Mouse (Mus musculus) spleen, postnatal 14 days (tissue): ENCODE results near the gene Cyp2b23.
"Not testable (repeated sequence)": the region's sequence is repeated elsewhere in the genome, so short reads cannot be mapped to it uniquely, and the experiment has no call there.

Experiments
- DNase-seq, 2 experiments: peaks; one replicate each; pipeline ENCODE4 v3.0.0; 2021 to 2022; ENCODE audit warnings: low spot score in 2 of 2

Gene Cyp2b23

DNA sequence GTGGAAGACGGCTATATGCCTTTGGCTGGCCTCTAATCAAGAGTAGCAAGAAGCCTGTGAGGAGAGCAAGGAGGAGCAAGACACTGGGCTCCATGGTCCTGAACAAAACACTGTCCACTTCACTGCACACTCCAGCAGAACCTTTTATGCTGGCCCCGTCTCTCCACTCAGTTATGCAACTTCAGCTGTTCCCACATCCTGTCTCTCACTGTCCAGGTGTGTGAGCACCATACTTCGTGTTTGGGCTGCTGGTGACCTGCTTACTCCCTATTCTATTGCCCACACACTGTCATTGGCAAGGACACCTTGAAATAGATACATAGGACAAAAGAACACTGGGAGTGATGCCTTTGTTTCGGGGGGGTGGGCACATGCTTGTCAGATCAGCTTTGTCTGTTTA, at the start of gene Cyp2b23:
Gene Cyp2b23 (minus strand): TSS at position 101 of the 400 bp plus-strand sequence.
- no peak for DNase-seq

- DNase-seq, result no peak
Measured at GRCm38 (mm10) chr7:26711061-26711460, 24.8 kb upstream of the Cyp2b23 start.

GRCm38 (mm10) chr7:26707061-26707460, 20.8 kb upstream of the Cyp2b23 start:
- no peak for DNase-seq

GRCm38 (mm10) chr7:26706191-26706590, 20.0 kb upstream of the Cyp2b23 start:
- not testable (repeated sequence) for DNase-seq

DNA sequence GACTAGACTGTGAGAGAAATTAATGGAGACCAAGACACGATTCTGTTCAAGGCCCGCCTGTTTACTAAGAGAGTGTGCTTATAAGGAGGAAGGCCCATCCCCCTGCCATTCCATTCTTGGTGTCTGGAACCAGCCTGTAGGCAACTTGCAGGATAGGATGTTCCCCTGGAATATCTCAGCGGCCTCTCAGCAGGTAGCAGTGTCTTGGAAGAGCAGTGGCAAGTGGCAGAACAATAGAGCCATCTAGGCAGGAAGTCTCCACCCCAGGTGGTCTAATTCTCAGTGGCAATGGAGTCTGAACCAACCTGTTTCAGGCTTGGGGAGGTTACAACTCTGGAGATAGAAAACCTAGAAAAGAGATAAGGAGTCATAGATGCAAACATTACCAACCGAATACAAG, 13.9 kb upstream of the Cyp2b23 start:
- DNase-seq, result no peak

DNA sequence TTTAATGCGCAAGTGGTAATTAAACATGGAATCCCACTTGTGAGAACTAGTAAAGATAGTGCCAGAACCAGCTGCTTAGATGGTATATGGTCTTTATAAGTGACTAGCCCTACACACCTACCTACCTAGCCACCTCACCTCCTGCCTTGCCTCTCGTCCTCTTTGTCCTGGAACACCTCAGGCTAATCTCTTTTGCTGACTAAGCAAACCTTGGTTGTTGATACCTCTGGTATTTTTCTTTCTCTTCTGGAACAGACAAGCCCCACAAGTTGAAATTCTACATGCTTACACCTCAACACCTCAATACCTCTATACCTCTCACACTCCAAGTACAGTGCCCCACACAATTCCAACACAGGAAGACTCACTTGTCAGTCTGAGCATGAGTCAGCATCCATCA, 524 bp downstream of the Cyp2b23 start:
- no peak for DNase-seq

DNA sequence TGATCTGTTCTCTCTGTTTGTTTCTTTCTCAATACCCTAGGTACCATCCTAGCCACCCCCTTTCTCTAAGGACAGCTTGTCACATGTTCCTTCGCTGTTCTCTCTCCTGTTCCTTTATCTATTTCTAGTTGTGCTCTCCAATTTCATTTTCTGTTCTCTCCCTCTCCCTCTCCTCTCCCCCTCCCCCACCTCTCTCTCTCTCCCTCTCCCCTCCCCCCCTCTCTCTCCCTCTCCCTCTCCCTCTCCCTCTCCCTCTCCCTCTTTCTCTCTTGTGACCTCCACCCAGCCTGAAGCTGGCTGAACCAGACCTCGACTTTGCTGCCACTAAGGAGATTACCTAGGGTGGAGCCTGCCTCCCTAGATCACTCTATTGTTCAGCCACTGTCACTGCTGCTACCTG, 18.8 kb downstream of the Cyp2b23 start:
- DNase-seq, result not testable (repeated sequence)

GRCm38 (mm10) chr7:26666011-26666410, 20.2 kb downstream of the Cyp2b23 start:
- no peak for DNase-seq

DNA sequence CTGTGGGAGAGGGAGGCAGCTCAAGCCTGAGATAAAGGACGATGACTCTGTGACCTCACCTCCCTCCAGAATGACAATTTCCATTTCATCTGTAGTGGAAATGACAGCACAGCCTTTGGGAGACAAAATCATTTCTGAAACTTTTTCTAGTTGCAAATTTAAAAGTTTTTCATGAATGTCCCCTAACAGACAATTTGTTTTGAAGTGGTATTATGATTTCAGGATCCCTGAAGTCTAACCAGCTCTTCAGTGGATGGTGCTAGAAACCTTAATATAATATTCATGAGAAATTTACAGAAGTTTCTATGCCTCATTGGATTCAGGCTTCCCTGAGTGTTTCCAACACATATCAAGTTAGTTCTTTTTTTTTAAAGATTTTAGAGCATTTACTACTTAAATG, 67.9 kb downstream of the Cyp2b23 start, which contains the start of gene Vmn1r185:
Gene Vmn1r185 (minus strand): TSS at position 101 of the 400 bp plus-strand sequence.
- DNase-seq, result not testable (repeated sequence)
